Mouse (Mus musculus) erythroblast, embryonic 14.5 days (primary cell): Measurements from ENCODE around the gene Fam19a3.

Source experiments
- GATA1 ChIP-seq: IDR thresholded peaks from 2 replicates; pipeline ENCODE4 v1.6.1; 2012; ENCODE audit warnings: low read length, inconsistent platforms, mixed read lengths
- TAL1 ChIP-seq: IDR thresholded peaks from 3 replicates; pipeline ENCODE4 v1.6.1; 2012; ENCODE audit warnings: low read length, inconsistent platforms, mixed read lengths

- no peak for TF ChIP-seq TAL1
- no peak for TF ChIP-seq GATA1
These were observed 11.6 kb downstream of the Fam19a3 start for GRCm38 (mm10) chr3:104770035-104770434.
